Mouse (Mus musculus): Measurements from ENCODE around the gene Bnc1.

Bnc1 gene

GRCm38 (mm10) chr7:81973939-81974338 lies 18.2 kb downstream of the Bnc1 start:
- DNase-seq (ENCODE audit: low spot score in 2 of 2): no peak

- no peak for DNase-seq (ENCODE audit: low spot score in 2 of 2)
These were observed 18.8 kb downstream of the Bnc1 start for GRCm38 (mm10) chr7:81973339-81973738.

DNA sequence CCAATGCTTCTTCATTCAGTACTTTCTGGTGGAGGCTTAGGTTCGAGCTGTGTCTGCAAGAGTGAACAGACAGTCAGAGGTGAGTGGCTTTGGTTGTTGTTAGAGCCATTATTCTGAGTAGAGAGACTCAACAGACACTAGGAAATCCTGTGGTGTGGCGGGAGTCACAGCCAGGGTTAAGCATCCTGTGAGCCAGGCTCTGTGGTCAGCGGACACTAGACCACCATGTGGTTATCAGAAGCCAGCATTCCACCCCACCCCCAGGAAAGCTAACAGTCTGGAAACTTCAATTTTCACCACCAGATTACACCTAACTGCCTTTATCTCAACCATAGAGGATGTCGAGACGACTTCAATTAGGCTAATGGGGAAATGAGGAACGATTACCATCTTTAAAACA lies 23.1 kb downstream of the Bnc1 start:
- DNase-seq (ENCODE audit: low spot score in 2 of 2): no peak

GRCm38 (mm10) chr7:81968451-81968850 lies 23.6 kb downstream of the Bnc1 start:
- DNase-seq (ENCODE audit: low spot score in 2 of 2): no peak

DNA sequence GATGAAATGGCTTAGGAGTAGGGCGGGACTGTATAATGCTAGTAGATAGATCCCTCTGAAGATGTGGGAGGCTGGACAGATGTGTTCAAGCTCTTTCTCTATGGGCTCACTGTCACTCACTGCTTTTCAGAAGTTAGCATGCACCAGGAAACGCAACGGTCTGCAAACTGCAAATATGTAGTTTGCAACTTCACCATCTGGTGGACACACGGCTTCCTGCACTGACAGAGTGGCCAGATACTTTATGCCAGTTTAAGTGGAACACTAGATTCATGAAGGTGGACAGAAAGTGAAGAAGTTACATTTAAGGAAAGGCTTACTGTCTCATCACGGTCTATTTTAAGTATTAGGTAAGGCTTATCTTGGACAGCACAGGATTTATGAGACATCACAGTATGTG lies 25.9 kb downstream of the Bnc1 start:
- no peak for DNase-seq (ENCODE audit: low spot score in 2 of 2)

- DNase-seq (ENCODE audit: low spot score in 2 of 2): peak; percentile 27 to 42
These were observed 32.4 kb downstream of the Bnc1 start for GRCm38 (mm10) chr7:81959704-81960103.

GRCm38 (mm10) chr7:81954208-81954846 lies 37.8 kb downstream of the Bnc1 start:
- DNase-seq (ENCODE audit: low spot score in 2 of 2): peak; percentile 24 to 52

DNA sequence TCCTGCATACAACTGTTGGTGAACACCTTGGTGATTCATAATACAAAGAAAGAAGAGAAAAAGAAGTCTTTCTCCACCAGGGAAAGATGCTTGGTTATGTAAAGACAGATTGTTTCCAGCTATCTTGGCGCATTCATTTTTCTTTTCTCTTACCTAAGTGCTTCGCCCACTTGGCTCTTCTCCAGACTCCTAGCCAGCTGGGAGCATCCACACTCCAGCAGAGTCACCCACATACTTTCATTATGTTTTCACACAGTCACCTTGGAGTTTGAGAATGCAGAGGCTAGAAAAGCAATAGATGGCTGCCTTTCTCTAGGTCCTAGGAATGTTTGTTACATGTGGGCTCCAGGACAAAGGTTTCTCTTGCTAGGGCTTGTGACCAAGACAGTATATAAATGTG lies 41.6 kb downstream of the Bnc1 start:
- DNase-seq (ENCODE audit: low spot score in 2 of 2): peak; percentile 44 to 54

- no peak for DNase-seq (ENCODE audit: low spot score in 2 of 2)
These were observed 46.7 kb downstream of the Bnc1 start for GRCm38 (mm10) chr7:81945398-81945797.

- no peak for DNase-seq (ENCODE audit: low spot score in 2 of 2)
These were observed 57.3 kb downstream of the Bnc1 start for GRCm38 (mm10) chr7:81934806-81935205.

DNA sequence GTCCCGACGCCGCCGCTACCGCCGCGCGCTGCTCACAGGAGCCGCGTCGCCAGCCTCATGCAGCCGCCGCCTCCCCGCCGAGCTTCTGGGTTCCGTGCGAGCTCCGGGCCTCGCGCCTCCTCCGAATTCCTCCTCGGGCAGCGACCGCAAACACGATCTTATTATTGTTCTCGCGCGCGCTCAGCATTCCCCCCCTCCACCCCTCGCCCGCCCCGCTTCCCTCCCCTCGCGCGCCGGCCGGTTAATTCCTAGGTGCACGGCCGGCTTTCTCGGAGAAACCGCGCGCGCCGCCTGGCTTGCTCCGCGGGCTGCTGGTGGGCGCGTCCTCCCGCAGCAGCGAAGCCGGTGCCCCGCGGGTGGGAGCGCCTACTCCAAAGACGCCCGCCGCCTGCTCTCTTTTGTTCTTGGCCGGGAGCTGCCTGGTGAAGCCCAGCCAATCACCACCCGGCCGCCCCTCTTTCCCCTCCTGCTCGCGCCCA lies 57.8 kb downstream of the Bnc1 start, which contains the start of gene Hdgfl3:
TSS of gene Hdgfl3 (minus strand) at position 207 of the 479 bp plus-strand sequence.
- DNase-seq (ENCODE audit: low spot score in 2 of 2): peak; percentile 67 to 71

GRCm38 (mm10) chr7:81933601-81934266 lies 58.4 kb downstream of the Bnc1 start:
- DNase-seq (ENCODE audit: low spot score in 2 of 2): peak; percentile 60 to 64

DNA sequence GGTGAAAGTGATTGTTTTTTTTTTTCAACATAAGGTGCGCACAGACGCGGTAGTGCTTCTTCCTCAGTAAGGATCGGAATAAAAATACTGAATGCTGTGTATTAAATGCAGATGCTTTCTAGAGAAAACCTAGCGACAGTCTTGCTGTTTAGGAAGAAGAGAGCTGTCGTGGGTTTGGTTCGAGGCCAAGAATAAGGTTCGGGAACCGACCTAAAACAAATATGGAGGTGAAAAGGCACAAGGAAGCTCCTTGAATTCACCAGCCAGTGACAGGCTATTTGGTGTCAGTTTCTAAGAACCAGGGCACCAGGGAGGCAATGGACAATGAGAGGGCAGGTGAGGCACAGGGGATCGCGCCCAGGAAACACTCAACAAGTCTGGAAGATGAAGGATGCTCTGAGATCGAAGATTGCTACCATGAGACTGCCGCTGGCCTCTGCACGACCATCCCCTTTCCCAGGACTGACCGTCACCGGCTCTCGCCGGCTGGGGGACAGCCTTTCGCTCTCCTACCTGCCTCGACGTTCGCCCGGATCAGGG lies 59.0 kb downstream of the Bnc1 start:
- no peak for DNase-seq (ENCODE audit: low spot score in 2 of 2)

DNA sequence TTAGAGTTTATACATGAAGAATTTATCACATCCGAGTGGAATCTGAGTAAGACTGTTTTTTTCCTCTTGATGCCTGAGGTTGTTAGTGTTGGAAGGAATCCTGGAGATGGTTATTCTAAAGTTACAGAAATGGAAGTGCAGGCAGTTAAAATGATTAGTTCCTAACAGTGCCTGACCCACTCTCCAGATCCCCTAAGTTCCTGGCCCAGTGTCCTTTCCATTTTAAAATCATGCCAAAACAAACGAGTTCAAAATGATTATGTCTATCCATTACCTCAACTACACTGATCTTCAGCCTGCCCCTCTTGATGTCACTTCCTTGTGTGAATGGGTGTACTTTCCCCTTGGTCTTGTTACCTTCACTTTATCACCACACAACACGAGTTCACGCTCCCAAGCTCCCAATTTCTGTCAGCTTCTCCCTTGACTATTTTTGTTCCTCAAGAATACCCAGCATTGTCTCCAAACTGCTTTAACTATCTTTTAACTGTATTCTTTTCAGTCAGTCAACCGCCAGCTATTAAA lies 59.5 kb downstream of the Bnc1 start:
- DNase-seq (ENCODE audit: low spot score in 2 of 2): no peak

DNA sequence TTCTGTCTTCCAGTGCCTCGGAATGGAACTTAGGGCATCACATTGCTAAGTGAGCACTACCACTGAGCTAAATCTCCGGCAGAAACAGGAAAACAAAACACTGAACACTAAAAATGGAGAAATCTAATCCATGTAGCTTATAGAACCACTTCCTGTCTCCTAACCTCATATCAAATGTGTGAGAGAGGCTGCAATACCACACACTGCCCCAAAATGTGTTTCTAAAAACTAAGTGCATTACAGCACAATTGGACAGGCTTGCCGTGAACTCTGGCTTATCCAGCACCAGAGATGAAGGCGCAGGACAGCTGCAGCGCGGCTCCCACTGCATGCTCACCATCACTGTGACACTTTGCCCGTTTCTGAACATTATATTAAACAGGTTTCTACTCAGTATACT lies 63.1 kb downstream of the Bnc1 start:
- no peak for DNase-seq (ENCODE audit: low spot score in 2 of 2)

GRCm38 (mm10) chr7:81921379-81921952 lies 70.6 kb downstream of the Bnc1 start:
- DNase-seq (ENCODE audit: low spot score in 2 of 2): no peak

- DNase-seq (ENCODE audit: low spot score in 2 of 2): no peak
These were observed 71.8 kb downstream of the Bnc1 start for GRCm38 (mm10) chr7:81920314-81920713.

DNA sequence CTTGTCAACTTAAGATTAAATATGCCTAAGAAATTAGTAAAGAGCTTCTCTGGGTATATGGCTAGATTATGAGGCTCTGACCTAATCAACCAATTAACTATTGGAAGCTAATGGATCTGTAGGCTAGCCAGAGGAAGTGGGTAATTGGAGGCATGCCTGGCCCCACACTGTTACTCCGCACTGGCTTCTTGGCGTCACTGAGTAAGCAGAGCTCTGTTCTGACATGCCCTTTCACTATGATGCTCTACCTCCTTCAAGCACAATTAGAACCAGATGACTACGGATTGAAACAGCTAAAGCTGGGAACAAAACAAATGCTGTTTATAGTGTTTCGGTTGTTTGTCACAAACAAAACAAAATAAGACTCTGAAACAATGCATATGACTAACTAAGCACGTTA lies 73.8 kb downstream of the Bnc1 start:
- DNase-seq (ENCODE audit: low spot score in 2 of 2): no peak
